Mouse (Mus musculus): Measurements from ENCODE around the gene Pald1.

DNA sequence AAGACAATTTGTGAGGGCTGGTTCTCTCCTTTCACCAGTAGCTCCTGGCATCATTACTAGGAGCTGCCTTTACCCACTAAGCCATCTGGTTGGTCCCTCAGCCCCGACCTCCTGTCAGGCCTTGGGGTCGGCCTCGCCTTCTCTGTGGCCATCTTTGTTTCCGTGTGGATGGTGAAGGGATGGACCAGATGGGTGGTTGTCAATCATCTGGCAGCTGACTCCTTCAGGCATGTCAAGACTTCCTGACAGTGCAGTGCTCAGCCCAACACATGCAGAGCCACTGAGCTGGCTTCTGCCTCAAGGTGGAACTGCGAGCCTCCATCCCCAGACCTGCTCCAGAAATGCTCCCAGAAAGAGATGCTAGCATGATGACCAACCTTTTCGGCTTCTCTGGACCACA, 18.9 kb downstream of the Pald1 start:
- TF ChIP-seq POLR2A (IDR thresholded peaks at IDR 0.05; ENCODE audit: control insufficient read depth in 1 of 2, insufficient read depth in 1 of 2, low read depth in 1 of 2, low read length in 2 of 2, poor library complexity in 1 of 2) (no peak), CTCF (IDR thresholded peaks at IDR 0.05 in 2 of 3, conservative IDR thresholded peaks at IDR 0.05 in 1 of 3; ENCODE audit: control insufficient read depth in 1 of 3, insufficient read depth in 1 of 3, low read depth in 2 of 3, low read length in 3 of 3, poor library complexity in 1 of 3, severe bottlenecking in 1 of 3) (no peak), NELFE (IDR thresholded peaks at IDR 0.05; ENCODE audit: low read depth, low read length) (no peak), ZKSCAN1 (IDR thresholded peaks at IDR 0.05; ENCODE audit: low read depth, low read length) (no peak), NRF1 (IDR thresholded peaks at IDR 0.05; ENCODE audit: insufficient read depth, low read depth, low read length, poor library complexity, severe bottlenecking) (no peak), MAX (IDR thresholded peaks at IDR 0.05; ENCODE audit: low read length) (no peak), EP300 (IDR thresholded peaks at IDR 0.05; ENCODE audit: low read depth in 1 of 2, low read length in 2 of 2) (no peak), USF1 (IDR thresholded peaks at IDR 0.05; ENCODE audit: low read depth, low read length) (no peak), SMC3 (IDR thresholded peaks at IDR 0.05; ENCODE audit: low read depth, low read length) (no peak), E2F4 (IDR thresholded peaks at IDR 0.05; ENCODE audit: borderline replicate concordance, low read depth, low read length) (no peak)

Measured in MEL (cell line).